In genomic region chr19:57482815-57483214, GRCm38 (mm10) we compare ENCODE assay signal across 7 mouse cellular contexts. TPM values are rescaled to one million over a fixed set of nuclear protein-coding genes. Genes with fewer than 3 reads are reported as not detected.
DNase-seq lines count a peak whose midpoint lies in the region; ATAC-seq lines count a peak whose summit lies in the region.

No protein-coding gene starts in this region.

- H3K27me3 ChIP-seq in neural tube, embryonic 11.5 days (ENCODE audit: control insufficient read depth, insufficient read depth, low read length) = no peaks in the 10 kb centered on the region
- no peaks in the 10 kb centered on the region for H3K27me3 ChIP-seq in neural tube, embryonic 15.5 days (replicated peaks)

- no peak overlapping the region for H3K27ac ChIP-seq in neural tube, embryonic 11.5 days (ENCODE audit: low read depth, low read length)
- H3K27ac ChIP-seq in neural tube, embryonic 15.5 days (replicated peaks) = no peak overlapping the region

- H3K36me3 ChIP-seq in neural tube, embryonic 11.5 days (ENCODE audit: control insufficient read depth, insufficient read depth, low read length) = no peaks in the 10 kb centered on the region
- no peaks in the 10 kb centered on the region for H3K36me3 ChIP-seq in neural tube, embryonic 15.5 days

- H3K9ac ChIP-seq in neural tube, embryonic 11.5 days (ENCODE audit: low read length) = no peak overlapping the region
- no peak overlapping the region for H3K9ac ChIP-seq in neural tube, embryonic 15.5 days (replicated peaks)

- no peak overlapping the region for H3K4me3 ChIP-seq in neural tube, embryonic 11.5 days (ENCODE audit: low read depth, low read length)
- H3K4me3 ChIP-seq in neural tube, embryonic 15.5 days (replicated peaks) = no peak overlapping the region

- whole genome bisulfite sequencing in neural tube, embryonic 11.5 days = 85% methylated on average over 8 of the region's 8 CpGs
- 86% methylated on average over 8 of the region's 8 CpGs for WGBS in neural tube, embryonic 15.5 days

- ATAC-seq in neural tube, embryonic 11.5 days (ENCODE audit: insufficient read depth, low FRiP score, low TSS enrichment) = no peak
- no peak for ATAC-seq in neural tube, embryonic 15.5 days (ENCODE audit: low FRiP score)
- ATAC-seq in activated CD4-positive, CD25-positive, alpha-beta regulatory T cell, adult 4 months = peak; percentile 49

- DNase-seq in neural tube, embryonic 11.5 days (ENCODE audit: low spot score) = peak; percentile 31
- DNase-seq in cerebellum, adult 9-11 months = peak; percentile 25
- DNase-seq in kidney, adult 9 months = peak; percentile 78
- DNase-seq in monocyte, adult 2 months (ENCODE audit: low read depth in 1 of 2, low spot score in 2 of 2) = peak; percentile 11 to 48
- DNase-seq in thymus, postnatal 36 days = peak; percentile 60 to 66

- 0 out of 2 replicates have a peak, but pooled peaks cover 3% of the 10 kb centered on the region for H3K4me1 ChIP-seq in neural tube, embryonic 11.5 days (ENCODE audit: control insufficient read depth, insufficient read depth, low read length)
- H3K4me1 ChIP-seq in neural tube, embryonic 15.5 days = peaks cover 13% of the 10 kb centered on the region

- H3K9me3 ChIP-seq in neural tube, embryonic 11.5 days (ENCODE audit: control insufficient read depth, low read length) = no peaks in the 10 kb centered on the region
- no peaks in the 10 kb centered on the region for H3K9me3 ChIP-seq in neural tube, embryonic 15.5 days (replicated peaks)

- no peak overlapping the region for H3K4me2 ChIP-seq in neural tube, embryonic 11.5 days (ENCODE audit: low read depth)
- H3K4me2 ChIP-seq in neural tube, embryonic 15.5 days = no peak overlapping the region

RNA-seq across cellular contexts. Expression of gene Trub1, which starts 30.1 kb away (rescaled TPM):
- polyA plus RNA-seq in neural tube, embryonic 11.5 days (2014; fragmentation: Nextera tagmentation; extraction: Ambion mirVana) = 15.1 and 19.0 TPM in 2 replicates
- 14.9 and 17.8 TPM in 2 replicates for polyA plus RNA-seq in neural tube, embryonic 15.5 days (2015; fragmentation: Nextera tagmentation; extraction: Ambion mirVana)
- polyA plus RNA-seq in activated CD4-positive, CD25-positive, alpha-beta regulatory T cell, adult 4 months (2017; shearing (Covaris generic)) = 1 to 10 TPM; 5.7 to 9.7 TPM

Comparison
In these comparisons a context has a peak if more than half of its experiments do, and no peak if none do; other contexts are left out.
1. DNase-seq: peak in every context shown above with its lines; median percentile 78 in kidney, adult 9 months; 63 in thymus, postnatal 36 days; 31 in neural tube, embryonic 11.5 days; 30 in monocyte, adult 2 months; 25 in cerebellum, adult 9-11 months.